ENCODE assay signal across 8 mouse cellular contexts in genomic region chr7:131362615-131363300, GRCm38 (mm10). TPM values are rescaled to one million over a fixed set of nuclear protein-coding genes. Genes with fewer than 3 reads are reported as not detected.
A peak's percentile ranks its signal among the peaks of the same experiment; 100 is the strongest.
DNase-seq lines count a peak whose midpoint lies in the region; ATAC-seq and TF ChIP-seq lines count a peak whose summit lies in the region.

Gene 2310057M21Rik (minus strand): TSS chr7:131362759.

- no peaks in the 10 kb centered on the region for H3K4me1 ChIP-seq in embryonic facial prominence, embryonic 11.5 days (ENCODE audit: control insufficient read depth, insufficient read depth, low read length)
- peaks cover 17% of the 10 kb centered on the region for H3K4me1 ChIP-seq in limb, embryonic 10.5 days
- peaks cover 18% of the 10 kb centered on the region for H3K4me1 ChIP-seq in midbrain, embryonic 13.5 days (replicated peaks)
- peaks cover 3% of the 10 kb centered on the region; the same call in 1 of the 2 replicates for H3K4me1 ChIP-seq in spleen, adult 2 months (ENCODE audit: control insufficient read depth, insufficient read depth, insufficient read length)

- H3K9me3 ChIP-seq in embryonic facial prominence, embryonic 11.5 days (replicated peaks; ENCODE audit: control insufficient read depth, low read length) = no peaks in the 10 kb centered on the region
- no peaks in the 10 kb centered on the region for H3K9me3 ChIP-seq in limb, embryonic 10.5 days (replicated peaks)
- H3K9me3 ChIP-seq in midbrain, embryonic 13.5 days = no peaks in the 10 kb centered on the region

- H3K36me3 ChIP-seq in embryonic facial prominence, embryonic 11.5 days (replicated peaks; ENCODE audit: control insufficient read depth, insufficient read depth, low read depth, low read length) = peaks cover 2% of the 10 kb centered on the region; the same call in 1 of the 2 replicates
- peaks cover 34% of the 10 kb centered on the region for H3K36me3 ChIP-seq in limb, embryonic 10.5 days
- H3K36me3 ChIP-seq in midbrain, embryonic 13.5 days = peaks cover 16% of the 10 kb centered on the region
- H3K36me3 ChIP-seq in spleen, adult 2 months (ENCODE audit: control insufficient read depth, insufficient read depth, low read length) = peaks cover 1% of the 10 kb centered on the region; the same call in 1 of the 2 replicates

- H3K9ac ChIP-seq in embryonic facial prominence, embryonic 11.5 days (replicated peaks; ENCODE audit: low read length) = peak within 1 kb of the TSS; percentile 82
- peak within 1 kb of the TSS; percentile 88 for H3K9ac ChIP-seq in midbrain, embryonic 13.5 days (replicated peaks)

- ATAC-seq in embryonic facial prominence, embryonic 11.5 days (replicated peaks; ENCODE audit: insufficient number of reproducible peaks, low FRiP score, low TSS enrichment, low read depth) = peak; percentile 97
- ATAC-seq in granulocyte monocyte progenitor cell, adult 5-6 weeks (replicated peaks; ENCODE audit: poor library complexity, severe bottlenecking) = peak; percentile 91
- peak; percentile 98 for ATAC-seq in midbrain, embryonic 13.5 days

- DNase-seq in ovary, adult 18-20 months (ENCODE audit: low spot score) = peak; percentile 95
- no peak for DNase-seq in ovary, postnatal 10 days (ENCODE audit: low spot score)
- DNase-seq in embryonic facial prominence, embryonic 11.5 days (ENCODE audit: low spot score) = peak; percentile 99
- DNase-seq in kidney, adult 11 months = peak; percentile 96
- peak; percentile 96 for DNase-seq in limb, embryonic 10.5 days (ENCODE audit: low spot score)
- peak; percentile 78 to 84 for DNase-seq in spleen, adult 2 months (ENCODE audit: low read depth in 1 of 2, low spot score in 2 of 2)

- no peak; the same call in 1 of the 2 replicates for TF ChIP-seq POLR2A in spleen, adult 2 months (IDR thresholded peaks at IDR 0.05; ENCODE audit: low read depth, low read length)

- H3K27ac ChIP-seq in embryonic facial prominence, embryonic 11.5 days (replicated peaks; ENCODE audit: low read depth, low read length) = peak within 1 kb of the TSS; percentile 78
- peak within 1 kb of the TSS; percentile 96 for H3K27ac ChIP-seq in limb, embryonic 10.5 days
- peak within 1 kb of the TSS; percentile 90 for H3K27ac ChIP-seq in midbrain, embryonic 13.5 days
- peak within 1 kb of the TSS; percentile 89 for H3K27ac ChIP-seq in spleen, adult 2 months (ENCODE audit: insufficient read depth, low read length)

- peak within 1 kb of the TSS; percentile 74 for H3K4me3 ChIP-seq in embryonic facial prominence, embryonic 11.5 days (ENCODE audit: low read depth, low read length)
- H3K4me3 ChIP-seq in limb, embryonic 10.5 days = peak within 1 kb of the TSS; percentile 89
- peak within 1 kb of the TSS; percentile 74 for H3K4me3 ChIP-seq in midbrain, embryonic 13.5 days (replicated peaks)
- H3K4me3 ChIP-seq in spleen, adult 2 months (ENCODE audit: extremely low read depth, insufficient read depth, insufficient read length) = peak within 1 kb of the TSS; percentile 98

- whole genome bisulfite sequencing in embryonic facial prominence, embryonic 11.5 days = under 1% methylated on average over 55 of the region's 55 CpGs
- under 1% methylated on average over 55 of the region's 55 CpGs for WGBS in limb, embryonic 10.5 days
- WGBS in midbrain, embryonic 13.5 days = under 1% methylated on average over 55 of the region's 55 CpGs
- WGBS in spleen, adult 2 months = under 1% methylated on average over 55 of the region's 55 CpGs

- H3K4me2 ChIP-seq in embryonic facial prominence, embryonic 11.5 days (ENCODE audit: low read depth, low read length) = peak within 1 kb of the TSS; percentile 87
- H3K4me2 ChIP-seq in midbrain, embryonic 13.5 days (replicated peaks) = peak within 1 kb of the TSS; percentile 73

- no peak for TF ChIP-seq CTCF in spleen, adult 2 months (IDR thresholded peaks at IDR 0.05; ENCODE audit: extremely low read depth, insufficient read depth, insufficient read length, insufficient replicate concordance)

- no peaks in the 10 kb centered on the region for H3K27me3 ChIP-seq in embryonic facial prominence, embryonic 11.5 days (ENCODE audit: control insufficient read depth, insufficient read depth, low read length)
- H3K27me3 ChIP-seq in limb, embryonic 10.5 days (ENCODE audit: low read depth, poor library complexity, severe bottlenecking) = no peaks in the 10 kb centered on the region
- peaks cover 10% of the 10 kb centered on the region for H3K27me3 ChIP-seq in midbrain, embryonic 13.5 days
- no peaks in the 10 kb centered on the region for H3K27me3 ChIP-seq in spleen, adult 2 months (ENCODE audit: control insufficient read depth, insufficient read depth, low read length)

RNA-seq across cellular contexts. Expression of gene 2310057M21Rik, which starts in this region (rescaled TPM):
- 23.9 and 24.2 TPM in 2 replicates for polyA plus RNA-seq in embryonic facial prominence, embryonic 11.5 days (2014; fragmentation: Nextera tagmentation; extraction: Ambion mirVana)
- total RNA-seq in granulocyte monocyte progenitor cell, adult 5-6 weeks (2014; fragmentation: Nextera tagmentation) = 8.5 and 9.2 TPM in 2 replicates
- total RNA-seq in granulocyte monocyte progenitor cell, adult 5-6 weeks (2017) = 4.4 and 6.2 TPM in 2 replicates
- polyA plus RNA-seq in limb, embryonic 10.5 days (2016; fragmentation: Nextera tagmentation; extraction: Ambion mirVana) = 22.6 and 25.5 TPM in 2 replicates
- 21.2 and 23.3 TPM in 2 replicates for polyA plus RNA-seq in midbrain, embryonic 13.5 days (2015; fragmentation: Nextera tagmentation; extraction: Ambion mirVana)
- 3.5 and 4.1 TPM in 2 replicates for polyA plus RNA-seq in spleen, adult 2 months (2012; rRNA removed)
